ENCODE assay signal across 7 mouse cellular contexts in genomic region chr3:130946576-130947276, GRCm38 (mm10).
A peak's percentile ranks its signal among the peaks of the same experiment; 100 is the strongest.
DNase-seq lines count a peak whose midpoint lies in the region; ATAC-seq and TF ChIP-seq lines count a peak whose summit lies in the region.

No protein-coding gene starts in this region.

- TF ChIP-seq POLR2A in lung, adult 2 months (IDR thresholded peaks at IDR 0.05; ENCODE audit: borderline replicate concordance, extremely low read depth, low read depth, low read length): no peak

- no peak for TF ChIP-seq CTCF in lung, postnatal 0 days (IDR thresholded peaks at IDR 0.05)
- TF ChIP-seq CTCF in lung, adult 2 months (IDR thresholded peaks at IDR 0.05; ENCODE audit: insufficient read depth, low read length): no peak
- no peak for TF ChIP-seq CTCF in forebrain, postnatal 0 days (IDR thresholded peaks at IDR 0.05; ENCODE audit: low read depth)

- peaks cover 8% of the 10 kb centered on the region; the same call in 1 of the 2 replicates for H3K4me1 ChIP-seq in lung, postnatal 0 days (ENCODE audit: insufficient read depth, low read depth, low read length)
- H3K4me1 ChIP-seq in lung, adult 2 months (ENCODE audit: control insufficient read depth, insufficient read depth, low read length): no peaks in the 10 kb centered on the region; the same call in none of the 2 replicates
- H3K4me1 ChIP-seq in forebrain, postnatal 0 days (ENCODE audit: insufficient read depth): peaks cover 8% of the 10 kb centered on the region; the same call in 1 of the 2 replicates
- H3K4me1 ChIP-seq in liver, embryonic 12.5 days: no peaks in the 10 kb centered on the region

- no peaks in the 10 kb centered on the region for H3K9me3 ChIP-seq in lung, postnatal 0 days (ENCODE audit: low read length)
- no peaks in the 10 kb centered on the region for H3K9me3 ChIP-seq in forebrain, postnatal 0 days (ENCODE audit: low read length)
- no peaks in the 10 kb centered on the region for H3K9me3 ChIP-seq in liver, embryonic 12.5 days (replicated peaks)

- no peak overlapping the region for H3K27ac ChIP-seq in lung, postnatal 0 days (ENCODE audit: low read length)
- H3K27ac ChIP-seq in forebrain, postnatal 0 days (ENCODE audit: low read depth, low read length): no peak overlapping the region
- H3K27ac ChIP-seq in liver, embryonic 12.5 days: no peak overlapping the region

- no peaks in the 10 kb centered on the region for H3K27me3 ChIP-seq in lung, postnatal 0 days (replicated peaks; ENCODE audit: insufficient read depth, low read length)
- no peaks in the 10 kb centered on the region for H3K27me3 ChIP-seq in forebrain, postnatal 0 days (ENCODE audit: insufficient read depth, low read length)
- peaks cover 25% of the 10 kb centered on the region for H3K27me3 ChIP-seq in liver, embryonic 12.5 days (replicated peaks)

- no peak overlapping the region for H3K9ac ChIP-seq in lung, postnatal 0 days (replicated peaks; ENCODE audit: low read depth)
- peak overlapping the region; percentile 51; the same call in 1 of the 2 replicates for H3K9ac ChIP-seq in forebrain, postnatal 0 days
- no peak overlapping the region for H3K9ac ChIP-seq in liver, embryonic 12.5 days

- no peak overlapping the region for H3K4me3 ChIP-seq in lung, postnatal 0 days (ENCODE audit: low read depth, low read length)
- H3K4me3 ChIP-seq in lung, adult 2 months (replicated peaks; ENCODE audit: extremely low read depth, low read depth, low read length): no peak overlapping the region
- peak overlapping the region; percentile 40 for H3K4me3 ChIP-seq in forebrain, postnatal 0 days (ENCODE audit: low read depth, low read length)
- no peak overlapping the region for H3K4me3 ChIP-seq in liver, embryonic 12.5 days

- no peak for TF ChIP-seq EP300 in lung, postnatal 0 days (IDR thresholded peaks at IDR 0.05)

- H3K4me2 ChIP-seq in lung, postnatal 0 days (replicated peaks; ENCODE audit: low read depth, low read length): peak overlapping the region; percentile 67
- peak overlapping the region; percentile 85 for H3K4me2 ChIP-seq in forebrain, postnatal 0 days (ENCODE audit: low read depth)
- peak overlapping the region; percentile 61 for H3K4me2 ChIP-seq in liver, embryonic 12.5 days

- 83% methylated on average over 14 of the region's 14 CpGs for WGBS in lung, postnatal 0 days
- 78% methylated on average over 14 of the region's 14 CpGs for whole genome bisulfite sequencing in lung, adult 2 months
- WGBS in forebrain, postnatal 0 days: 40% methylated on average over 14 of the region's 14 CpGs
- WGBS in liver, embryonic 12.5 days (ENCODE audit: insufficient replicate concordance): 64% methylated on average over 14 of the region's 14 CpGs

- ATAC-seq in lung, postnatal 0 days: no peak
- peak; percentile 62 for ATAC-seq in forebrain, postnatal 0 days
- no peak for ATAC-seq in liver, embryonic 12.5 days
- no peak for ATAC-seq in granulocyte monocyte progenitor cell, adult 5-6 weeks (replicated peaks; ENCODE audit: poor library complexity, severe bottlenecking)

- no peak for DNase-seq in lung, postnatal 0 days (ENCODE audit: low spot score)
- no peak for DNase-seq in lung, adult 2 months
- DNase-seq in forebrain, postnatal 0 days: peak; percentile 49
- DNase-seq in thymus, postnatal 36 days: peak; percentile 58 to 61
- DNase-seq in urinary bladder, adult 18-20 months (ENCODE audit: low spot score in 2 of 2): no peak

- H3K36me3 ChIP-seq in lung, postnatal 0 days (ENCODE audit: insufficient read depth, low read length): no peaks in the 10 kb centered on the region
- H3K36me3 ChIP-seq in forebrain, postnatal 0 days (ENCODE audit: insufficient read depth): no peaks in the 10 kb centered on the region
- no peaks in the 10 kb centered on the region for H3K36me3 ChIP-seq in liver, embryonic 12.5 days

Comparison
In these comparisons a context has a peak if more than half of its experiments do, and no peak if none do; other contexts are left out.
1. DNase-seq: peak in forebrain, postnatal 0 days (single experiment) and thymus, postnatal 36 days (2 of 2); none in lung, postnatal 0 days (single experiment), lung, adult 2 months (single experiment) and urinary bladder, adult 18-20 months (0 of 2).
2. Peak in every context shown above with its lines, with median percentiles within 50 percentile points of each other: H3K4me2 ChIP-seq.